Mouse (Mus musculus) A20 (cell line): ENCODE measurements around the gene Emc1.
"Not testable (repeated sequence)": the region's sequence is repeated elsewhere in the genome, so short reads cannot be mapped to it uniquely, and the experiment has no call there.

Source experiments
- DNase-seq: peaks from one replicate; pipeline ENCODE4 v3.0.0-alpha.2; 2011; ENCODE audit warnings: low read depth, low spot score

Gene Emc1

DNA sequence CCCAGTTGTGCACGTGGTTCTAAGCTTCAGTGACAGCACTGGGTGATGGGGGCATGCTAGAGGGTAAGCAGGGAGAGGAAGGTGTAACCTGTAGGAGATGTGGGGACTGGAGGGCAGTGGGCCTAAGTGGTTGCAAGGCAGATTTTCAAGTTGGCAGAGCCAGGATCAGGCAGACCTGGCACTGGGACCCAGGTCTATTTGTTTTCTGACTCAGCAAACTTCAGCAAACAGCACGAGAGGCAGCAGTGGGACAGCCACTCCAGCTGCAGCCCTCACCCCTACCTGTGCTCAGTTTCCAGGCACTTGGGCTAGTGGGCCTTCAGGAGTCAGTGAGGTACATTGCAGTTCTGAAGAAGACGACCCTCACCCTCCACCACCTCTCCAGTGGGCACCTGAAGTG lies 4.8 kb downstream of the Emc1 start:
- DNase-seq: no peak

DNA sequence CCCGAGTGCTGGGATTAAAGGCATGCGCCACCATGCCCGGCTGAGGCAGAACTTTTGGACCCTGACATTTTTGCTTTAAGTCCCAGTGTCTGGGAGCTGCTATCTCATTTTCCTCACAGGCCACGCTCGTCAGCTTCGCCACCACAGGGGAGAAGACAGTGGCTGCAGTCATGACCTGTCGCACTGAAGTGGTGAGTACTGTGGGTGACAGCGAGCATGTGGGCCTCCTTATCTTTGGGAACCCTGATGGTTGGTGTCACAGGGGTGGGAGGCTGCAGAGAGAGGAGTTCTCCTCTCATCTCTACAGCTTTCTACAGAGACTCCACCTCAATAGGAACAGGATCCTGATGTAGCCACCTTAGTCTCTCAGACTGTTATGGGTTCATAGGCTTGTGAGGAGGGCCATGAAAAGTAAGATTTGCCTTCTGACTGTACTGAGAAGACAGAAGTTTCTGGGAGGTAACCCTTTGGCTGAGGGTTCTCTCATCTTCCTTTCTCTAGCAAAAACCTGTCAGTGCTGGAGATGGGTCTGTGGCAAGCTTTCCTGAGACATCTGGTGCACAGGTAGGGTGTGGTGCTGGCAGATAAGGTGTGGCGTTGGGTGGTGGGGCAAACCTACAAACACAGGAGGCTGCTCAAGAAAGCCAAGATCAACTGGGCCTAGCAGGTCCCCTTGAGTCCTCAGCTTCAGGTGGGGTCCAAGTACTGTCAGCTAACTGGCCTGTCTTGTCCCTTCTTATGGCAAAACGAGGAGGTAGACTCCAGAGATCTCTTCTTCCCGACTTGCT lies 8.6 kb downstream of the Emc1 start:
- DNase-seq: no peak

DNA sequence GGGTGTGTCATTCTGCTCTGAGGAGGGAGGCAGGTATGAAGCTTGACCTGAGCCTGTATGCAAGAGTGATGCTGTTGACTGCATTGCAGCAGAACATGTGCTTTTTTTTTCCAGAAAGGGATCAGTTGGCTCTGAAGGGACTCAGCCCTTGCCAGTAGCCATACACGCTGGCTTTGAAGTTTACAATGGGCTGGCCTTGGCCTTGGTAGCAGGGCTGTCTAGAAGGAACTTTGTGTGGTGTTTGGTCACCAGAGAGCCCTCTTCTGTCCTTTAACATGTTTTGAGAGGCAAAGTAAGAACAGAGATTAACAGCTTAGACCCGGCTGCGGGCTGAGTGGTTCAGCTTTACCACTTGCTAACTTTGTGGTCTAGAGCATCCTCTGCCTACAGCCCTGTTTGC lies 14.9 kb downstream of the Emc1 start:
- DNase-seq: no peak

DNA sequence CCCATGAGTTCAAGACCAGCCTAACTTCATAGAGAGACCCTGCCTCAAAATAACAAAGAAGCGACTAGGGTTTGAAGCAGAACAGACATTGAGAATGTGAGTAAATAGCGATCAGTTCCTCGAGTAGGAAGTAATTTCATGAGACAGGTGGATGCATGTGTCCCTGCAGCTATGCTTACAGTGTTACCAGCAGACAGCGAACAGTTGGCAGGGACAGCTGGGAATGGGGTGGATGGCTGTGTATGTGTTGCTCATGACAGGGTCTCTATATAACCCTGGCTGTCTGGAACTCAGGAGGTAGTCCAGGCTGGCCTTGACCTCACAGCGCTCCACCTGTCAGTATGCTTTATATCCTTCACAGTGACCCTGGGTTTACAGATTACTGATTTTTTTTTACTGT lies 15.7 kb downstream of the Emc1 start:
- no peak for DNase-seq

DNA sequence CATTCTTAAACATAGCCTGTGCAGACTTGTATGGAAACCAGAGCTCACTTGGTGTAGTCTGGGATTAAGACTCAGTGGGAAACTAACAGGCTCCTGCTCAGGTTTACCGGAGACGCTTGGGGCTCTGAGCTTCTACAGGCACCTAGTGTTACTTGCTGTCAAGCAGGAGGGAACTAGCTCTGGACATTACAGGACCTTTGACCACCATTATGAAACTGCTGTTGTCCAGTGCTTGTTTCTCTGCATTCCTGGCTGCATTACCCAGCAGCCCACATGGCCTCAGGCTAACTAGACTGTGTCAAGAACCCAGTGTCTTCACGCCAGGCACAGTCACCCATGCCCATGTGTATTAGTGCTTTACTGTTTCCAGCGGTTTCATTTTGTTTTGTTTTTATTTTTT lies 20.7 kb downstream of the Emc1 start:
- DNase-seq: no peak

DNA sequence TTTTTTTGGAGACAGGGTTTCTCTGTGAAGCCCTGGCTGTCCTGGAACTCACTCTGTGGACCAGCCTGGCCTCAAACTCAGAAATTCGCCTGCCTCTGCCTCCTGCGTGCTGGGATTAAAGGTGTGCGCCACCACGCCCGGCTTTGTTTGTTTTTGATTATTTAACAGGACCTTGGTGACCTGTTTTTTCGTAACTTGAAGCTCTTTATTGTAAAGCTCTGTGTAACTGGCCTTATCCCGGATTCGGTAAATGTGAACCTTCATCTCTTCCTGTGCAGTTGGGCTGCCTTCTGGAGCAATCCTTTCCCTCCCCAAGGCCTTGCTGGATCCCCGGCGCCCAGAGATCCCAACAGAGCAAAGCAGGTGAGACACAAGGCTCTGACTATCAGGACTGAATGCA lies 21.1 kb downstream of the Emc1 start:
- no peak for DNase-seq

DNA sequence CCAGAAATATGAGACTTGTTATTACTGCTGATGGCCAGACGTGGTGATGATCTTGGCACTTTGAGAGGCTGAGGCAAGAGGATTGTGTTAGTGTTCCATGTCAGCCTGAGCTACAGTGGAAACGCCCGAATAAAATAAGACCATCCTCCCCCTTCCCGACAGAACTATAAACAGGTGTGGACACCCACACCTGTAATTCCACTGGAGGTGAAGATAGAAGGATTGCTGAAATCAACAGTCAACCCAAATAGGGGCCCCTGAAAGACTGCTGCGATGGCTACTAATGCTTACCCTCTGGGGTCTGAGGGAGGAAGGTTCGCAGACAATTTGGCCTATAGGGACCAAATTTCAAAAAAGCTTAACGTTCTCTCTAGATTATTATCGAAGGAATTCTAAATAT lies 27.3 kb downstream of the Emc1 start:
- DNase-seq: peak; percentile 35

DNA sequence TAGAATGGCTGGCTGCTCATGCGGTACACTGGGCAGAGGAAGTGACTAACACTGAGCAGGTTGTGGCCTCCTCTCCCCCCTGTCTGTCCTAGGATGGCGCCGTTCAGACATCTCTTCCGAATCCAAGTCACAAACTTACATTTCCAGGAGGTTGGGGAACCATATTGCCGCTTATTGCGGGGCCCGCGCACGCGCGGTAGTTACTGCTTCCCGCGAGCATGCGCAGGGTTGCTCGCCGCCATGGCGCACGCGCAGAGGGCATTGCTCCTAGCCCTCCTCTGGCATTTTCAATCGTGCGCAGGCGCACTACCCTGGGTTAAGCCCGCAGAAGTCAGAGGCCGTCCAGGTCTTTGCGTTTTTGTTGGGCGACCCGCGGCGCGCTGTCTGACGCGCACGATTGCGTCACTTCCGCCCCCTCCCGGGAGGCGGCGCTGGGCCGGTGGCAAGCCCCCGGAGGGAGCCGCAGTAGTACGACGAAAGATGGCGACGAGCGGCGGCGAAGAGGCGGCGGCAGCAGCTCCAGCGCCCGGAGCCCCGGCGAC lies 27.9 kb downstream of the Emc1 start:
- peak; percentile 100 for DNase-seq

DNA sequence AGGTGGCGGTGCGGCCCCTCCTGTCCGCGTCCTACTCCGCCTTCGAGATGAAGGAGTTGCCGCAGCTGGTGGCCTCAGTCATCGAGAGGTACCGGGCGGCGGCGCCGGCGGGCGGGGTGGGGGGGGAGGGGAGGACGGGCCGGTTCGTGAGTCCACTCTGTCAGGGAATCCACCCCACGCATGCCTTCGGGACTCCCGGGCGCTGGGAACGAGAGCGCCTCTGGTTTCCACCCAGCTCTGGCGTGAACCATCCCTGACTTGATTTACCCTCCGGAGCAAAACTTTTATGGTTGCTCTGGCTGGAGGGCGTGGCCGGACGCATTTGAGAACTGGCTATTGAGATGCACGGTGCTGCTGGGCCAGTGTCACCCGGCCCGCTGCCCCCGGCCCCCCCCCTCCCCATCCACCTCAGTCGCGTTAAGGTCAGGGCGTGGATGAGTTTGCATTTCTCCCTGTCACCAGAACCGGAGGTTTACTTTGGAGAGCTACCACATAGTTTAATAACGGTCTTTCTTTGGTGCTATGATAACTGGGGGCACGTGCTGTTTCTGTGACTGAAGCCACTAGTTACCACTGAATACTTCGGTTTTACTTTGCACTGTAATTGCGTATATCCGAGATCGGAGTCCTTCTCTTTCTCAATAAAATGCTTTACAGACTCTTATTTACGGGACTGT lies 28.5 kb downstream of the Emc1 start:
- no peak for DNase-seq

DNA sequence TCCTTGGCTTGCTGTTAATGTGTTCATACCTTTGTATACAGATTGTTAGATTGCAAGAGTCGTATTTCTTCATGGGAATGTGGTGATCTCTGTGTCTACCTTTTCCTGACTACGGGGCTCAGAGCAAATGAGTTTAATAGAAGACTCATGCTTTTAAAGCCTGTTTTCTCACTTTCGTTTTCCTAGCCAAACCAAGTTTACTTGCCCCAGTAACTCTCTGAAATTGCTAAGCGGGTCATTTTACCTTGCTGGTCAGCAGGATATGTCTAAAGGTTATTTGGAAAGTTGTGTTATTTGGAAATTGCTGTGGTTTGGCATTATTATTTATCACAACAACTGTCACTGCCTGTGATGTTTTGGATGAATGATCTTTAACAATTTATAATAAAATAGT lies 29.1 kb downstream of the Emc1 start:
- DNase-seq: no peak

DNA sequence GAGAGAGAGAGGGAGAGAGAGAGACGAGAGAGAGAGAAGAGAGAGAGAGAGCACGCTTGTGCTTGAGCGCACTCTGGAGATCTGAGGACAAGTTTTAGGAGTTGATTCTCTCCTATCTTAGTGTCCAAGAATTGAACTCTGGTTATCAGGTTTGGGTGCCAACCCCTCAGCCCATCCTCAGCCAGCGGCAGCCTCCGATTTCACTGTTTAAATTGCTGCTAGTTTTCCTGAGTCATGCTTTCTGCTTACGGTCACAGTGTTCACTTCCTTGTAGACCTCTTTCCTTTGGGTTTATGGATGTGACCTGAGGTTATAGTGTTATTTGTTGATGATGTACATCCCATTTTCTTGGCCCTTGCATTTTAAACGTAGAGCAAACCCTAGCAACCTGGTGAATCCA lies 29.8 kb downstream of the Emc1 start:
- no peak for DNase-seq

DNA sequence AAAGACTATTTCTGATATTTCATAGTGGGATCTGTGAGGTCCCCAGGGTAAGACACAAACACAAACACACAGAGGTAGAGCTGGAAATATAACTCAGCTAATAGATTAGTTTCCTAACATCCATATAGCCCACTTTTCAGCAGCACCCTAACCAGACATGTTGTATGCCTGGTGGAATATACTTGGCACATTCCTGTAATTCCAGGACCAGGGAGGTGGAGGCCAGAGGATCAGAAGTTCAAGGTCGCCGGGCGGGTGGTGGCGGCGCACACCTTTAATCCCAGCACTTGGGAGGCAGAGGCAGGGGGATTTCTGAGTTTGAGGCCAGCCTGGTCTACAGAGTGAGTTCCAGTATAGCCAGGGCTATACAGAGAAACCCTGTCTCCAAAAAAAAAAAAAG lies 33.5 kb downstream of the Emc1 start:
- DNase-seq: not testable (repeated sequence)

DNA sequence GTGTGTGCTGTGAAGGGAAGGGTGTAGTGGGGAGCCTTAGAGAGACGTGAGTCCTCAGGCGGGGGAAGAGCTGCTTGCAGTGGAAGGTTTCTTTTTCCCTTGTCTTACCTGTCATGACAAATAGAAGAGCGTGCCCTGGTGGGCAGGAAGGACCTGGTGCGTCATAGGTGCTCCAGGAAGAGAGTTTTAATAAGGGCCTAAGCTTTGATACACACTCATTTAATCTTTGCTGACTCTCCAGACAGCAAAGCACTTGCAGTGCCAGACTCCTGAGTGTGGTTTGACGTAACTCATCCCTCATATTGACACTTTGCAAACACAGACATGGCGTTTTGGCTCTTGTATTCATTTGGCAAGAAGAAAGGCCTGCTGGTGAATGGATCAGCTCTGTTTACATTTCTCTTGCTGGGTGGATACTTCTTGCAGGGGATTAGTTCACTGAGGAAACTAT lies 34.5 kb downstream of the Emc1 start:
- DNase-seq: no peak

DNA sequence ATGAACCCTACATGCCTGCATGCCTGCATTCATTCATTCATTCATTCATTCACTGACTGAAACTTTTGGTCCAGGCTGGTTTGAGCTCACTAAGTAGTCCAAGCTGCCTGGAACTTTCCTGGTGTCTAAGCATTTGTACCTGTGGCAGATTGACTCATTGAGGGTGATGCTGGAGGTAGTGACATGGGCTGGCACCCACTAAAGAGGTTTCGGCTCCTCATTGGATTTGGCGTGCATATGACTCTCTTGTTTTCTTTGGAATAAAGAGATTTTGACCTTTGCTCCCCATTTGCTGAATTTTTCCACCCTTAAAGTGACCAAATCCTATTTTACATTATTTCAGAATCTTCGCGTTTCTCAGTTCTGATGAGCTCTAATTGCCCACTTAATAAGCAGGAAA lies 37.2 kb downstream of the Emc1 start:
- DNase-seq: no peak

DNA sequence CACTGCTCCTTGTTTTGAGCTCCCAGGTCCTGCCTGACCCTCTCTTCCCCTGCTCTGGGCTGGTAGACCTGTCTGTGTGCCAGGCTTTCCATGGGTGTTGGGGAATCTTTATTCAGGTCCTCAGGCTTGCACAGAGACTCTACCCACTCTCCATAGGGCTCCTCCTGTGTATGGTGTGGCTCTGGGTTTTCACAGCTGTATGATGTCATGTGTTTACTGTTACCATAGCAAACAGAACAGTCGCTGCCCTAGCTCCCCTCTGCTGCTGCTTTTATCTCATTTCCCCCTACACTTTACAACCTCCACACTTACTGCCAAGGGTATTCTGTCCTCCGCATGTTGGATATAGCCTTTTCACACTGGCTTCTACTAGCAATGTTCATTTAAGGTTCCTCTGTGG lies 43.0 kb downstream of the Emc1 start:
- DNase-seq: no peak

DNA sequence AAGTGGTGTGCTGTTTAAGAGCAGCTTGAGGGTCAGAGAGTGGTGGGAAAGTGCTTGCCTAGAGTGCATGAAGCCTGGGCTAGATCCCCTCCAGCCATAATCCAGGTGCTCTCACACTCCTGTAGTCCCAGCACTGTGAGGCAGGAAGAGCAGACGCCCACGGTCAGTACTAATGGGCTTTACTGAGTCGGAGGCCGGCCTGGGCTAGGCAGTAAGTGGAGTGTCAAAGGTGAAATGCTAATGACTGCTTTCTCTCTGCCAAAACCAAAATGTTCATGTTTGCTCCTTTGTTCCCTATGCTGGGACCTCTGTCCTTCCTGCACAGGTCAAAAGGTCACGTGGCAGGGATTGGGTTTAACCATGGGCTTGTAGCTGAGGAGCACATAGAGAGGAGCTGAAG lies 48.1 kb downstream of the Emc1 start:
- no peak for DNase-seq

DNA sequence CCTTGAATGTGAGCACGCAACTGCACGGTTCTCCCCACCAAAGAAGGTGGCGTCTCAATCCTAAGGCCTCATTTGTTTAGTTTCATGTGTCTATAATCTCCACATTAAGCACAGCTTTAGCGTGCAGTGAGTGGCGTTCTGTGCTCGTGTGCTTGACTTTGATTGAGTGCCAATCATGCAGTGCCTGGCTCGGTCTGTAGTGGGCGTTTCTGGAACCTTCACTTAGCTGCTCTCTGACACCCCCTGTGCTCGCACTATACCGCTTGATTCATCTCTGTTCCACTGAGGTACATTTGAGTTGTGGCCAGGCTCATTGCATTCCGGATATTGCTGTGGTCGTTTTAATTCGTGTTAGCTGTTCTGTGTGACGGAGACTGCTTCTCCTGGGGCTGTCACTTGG lies 50.8 kb downstream of the Emc1 start:
- DNase-seq: no peak

DNA sequence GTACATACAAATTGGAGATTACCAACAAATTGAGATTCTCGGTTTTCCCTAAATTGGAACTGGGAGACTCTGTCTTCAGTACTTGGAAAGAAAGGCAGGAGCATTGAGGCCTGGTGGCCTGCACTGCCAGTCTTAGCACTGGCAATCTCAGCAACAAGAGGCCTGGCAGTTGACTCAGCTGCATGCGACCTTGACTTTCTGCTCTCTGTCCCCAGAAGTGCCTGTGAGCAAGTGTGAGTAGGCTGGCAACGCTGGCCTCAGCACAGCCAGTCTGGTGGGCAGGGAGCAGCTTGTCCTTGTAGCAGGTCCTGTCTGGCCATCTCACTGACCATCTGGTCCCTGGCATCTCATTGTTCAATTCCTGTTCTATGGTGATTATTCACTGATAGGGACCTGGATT lies 59.0 kb downstream of the Emc1 start:
- no peak for DNase-seq

DNA sequence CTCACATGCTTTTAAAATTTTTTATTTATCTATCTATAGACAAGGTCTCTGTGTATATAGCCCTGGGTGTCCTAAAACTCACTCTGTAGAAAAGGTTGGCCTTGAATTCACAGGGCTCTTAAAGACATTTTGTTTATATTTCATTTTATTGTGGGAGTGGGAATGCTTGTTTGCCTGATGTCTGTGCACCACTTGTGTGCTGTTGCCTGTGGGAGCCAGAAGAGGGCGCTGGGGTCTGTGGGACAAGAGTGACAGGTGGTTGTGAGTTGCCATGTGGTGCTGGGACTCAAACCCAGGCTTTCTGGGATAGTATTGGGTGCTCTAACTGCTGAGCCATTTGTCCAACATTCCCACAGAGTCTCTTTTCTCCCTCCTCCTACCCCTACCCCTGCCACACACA lies 65.5 kb downstream of the Emc1 start:
- DNase-seq: no peak

DNA sequence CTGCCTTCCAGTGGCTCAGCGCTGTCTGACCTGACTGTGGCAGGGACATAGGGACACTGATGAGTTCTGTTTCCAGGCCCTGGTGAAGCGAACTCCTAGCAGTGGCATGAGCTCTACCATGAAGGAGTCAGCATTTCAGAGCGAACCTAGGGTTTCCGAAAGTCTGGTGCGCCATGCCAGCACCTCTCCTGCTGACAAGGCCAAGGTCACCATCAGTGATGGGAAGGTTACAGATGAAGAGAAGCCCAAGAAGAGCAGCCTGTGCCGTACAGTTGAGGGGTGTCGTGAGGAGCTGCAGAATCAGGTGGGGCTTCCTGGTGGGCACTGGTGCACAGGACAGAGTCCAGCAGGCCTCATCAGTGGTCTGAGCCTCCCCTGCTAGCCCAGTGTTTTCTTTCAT lies 69.2 kb downstream of the Emc1 start:
- no peak for DNase-seq

DNA sequence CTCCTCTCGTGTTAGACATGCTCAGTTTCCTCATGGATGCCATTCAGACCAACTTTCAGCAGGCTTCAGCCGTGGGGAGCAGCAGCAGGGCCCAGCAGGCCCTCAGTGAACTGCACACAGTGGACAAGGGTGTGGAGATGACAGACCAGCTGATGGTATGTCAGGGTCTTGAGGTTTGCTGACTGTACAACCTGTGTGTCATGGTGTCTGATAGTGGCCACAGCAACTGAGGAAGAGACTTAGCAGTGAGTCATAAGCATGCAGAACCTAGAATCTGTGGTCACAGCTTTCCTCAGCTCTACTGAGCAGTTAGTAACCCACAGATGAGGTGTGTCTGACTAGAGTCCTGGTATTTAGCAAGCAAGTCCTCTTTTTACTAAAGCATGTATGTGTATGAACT lies 70.0 kb downstream of the Emc1 start:
- DNase-seq: no peak

DNA sequence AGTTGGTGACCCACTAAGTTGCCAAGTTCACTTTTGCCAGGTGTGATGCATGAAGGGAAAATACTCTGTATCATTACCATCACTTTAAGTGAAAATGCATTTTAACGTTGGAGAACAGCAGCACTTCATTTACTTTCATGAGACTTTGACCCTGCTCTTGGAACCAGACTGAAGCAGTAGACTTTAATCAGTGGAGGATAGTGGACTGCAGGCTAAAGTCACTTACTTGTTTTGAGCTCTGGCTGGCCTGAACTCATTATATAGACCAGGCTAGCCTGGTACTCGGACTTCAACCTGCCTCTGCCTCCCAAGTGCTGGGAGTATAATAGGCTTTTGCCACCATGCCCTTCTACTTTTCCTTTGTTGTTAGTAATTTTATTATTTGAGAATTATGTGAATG lies 70.9 kb downstream of the Emc1 start:
- DNase-seq: no peak
